Mouse (Mus musculus) stomach, postnatal 0 days (tissue): ENCODE results near the gene Taz. TPM values are rescaled to one million over a fixed set of nuclear protein-coding genes. Genes with fewer than 3 reads are reported as not detected.

ENCODE experiments used
- ATAC-seq: fragments of 200-750 bp; cut with Nextera tagmentation; 2 replicates; pipeline ENCODE4 v1.8.0; 2017; ENCODE audit not compliant: low FRiP score, low TSS enrichment
- DNase-seq: peaks from one replicate; pipeline ENCODE4 v3.0.0-alpha.2; 2016; ENCODE audit warnings: low spot score
- H3K27ac ChIP-seq: fragments of 300-500 bp; sonication (generic); replicated peaks from 2 replicates; pipeline ENCODE4 v1.5.1; 2014; ENCODE audit warnings: mild to moderate bottlenecking, control low read depth
- H3K27me3 ChIP-seq: fragments of 300-500 bp; sonication (generic); 2 replicates; pipeline ENCODE4 v1.6.1; 2014; ENCODE audit warnings: low read length; ENCODE audit not compliant: control insufficient read depth, insufficient read depth
- H3K36me3 ChIP-seq: fragments of 300-500 bp; sonication (generic); 2 replicates; pipeline ENCODE4 v1.6.1; 2014; ENCODE audit warnings: low read length, mixed read lengths; ENCODE audit not compliant: control insufficient read depth, insufficient read depth
- H3K4me1 ChIP-seq: fragments of 300-500 bp; sonication (generic); replicated peaks from 2 replicates; pipeline ENCODE4 v1.6.1; 2014; ENCODE audit warnings: antibody characterized with exemption; ENCODE audit not compliant: control insufficient read depth, insufficient read depth
- H3K4me2 ChIP-seq: fragments of 300-500 bp; sonication (generic); replicated peaks from 2 replicates; pipeline ENCODE4 v1.6.1; 2014; ENCODE audit warnings: low read depth, mild to moderate bottlenecking, control low read depth, moderate library complexity
- H3K4me3 ChIP-seq: fragments of 300-500 bp; sonication (generic); 2 replicates; pipeline ENCODE4 v1.5.1; 2014; ENCODE audit warnings: low read depth, low read length, control low read depth
- H3K9ac ChIP-seq: fragments of 300-500 bp; sonication (generic); 2 replicates; pipeline ENCODE4 v1.6.1; 2014; ENCODE audit warnings: mild to moderate bottlenecking, low read length, control low read depth, mixed read lengths
- H3K9me3 ChIP-seq: fragments of 300-500 bp; sonication (generic); 2 replicates; pipeline ENCODE4 v1.6.1; 2016; ENCODE audit warnings: low read length; ENCODE audit not compliant: control insufficient read depth
- CTCF ChIP-seq: IDR thresholded peaks from 2 replicates; pipeline ENCODE4 v1.5.1; 2016; ENCODE audit warnings: antibody characterized with exemption, low read depth, mild to moderate bottlenecking, moderate library complexity
- EP300 ChIP-seq: optimal IDR thresholded peaks from 2 replicates; pipeline ENCODE3; 2016; ENCODE audit warnings: antibody characterized with exemption
- WGBS: fragments of 180-500 bp; shearing (Covaris S2); extraction: QIAGEN DNeasy Blood & Tissue Kit; methylation state at CpG from one replicate; pipeline ENCODE4 v1.1.7; 2014; 5-methylcytosine and 5-hydroxymethylcytosine counted together
- microRNA-seq: library from miRNA; unstranded; fragments of <30 nt; microRNA quantifications from one replicate; pipeline ENCODE4, GENCODE M21; 2016
- polyA plus RNA-seq: library from polyadenylated mRNA; unstranded; fragments of >200 nt; fragmentation: Nextera tagmentation; extraction: Ambion mirVana; gene quantifications from 2 replicates; pipeline ENCODE4 v1.2.1, GENCODE M21; 2015

Gene Taz
- polyA plus RNA-seq, 1 experiment from 2014 or later, result 59.5 TPM

DNA sequence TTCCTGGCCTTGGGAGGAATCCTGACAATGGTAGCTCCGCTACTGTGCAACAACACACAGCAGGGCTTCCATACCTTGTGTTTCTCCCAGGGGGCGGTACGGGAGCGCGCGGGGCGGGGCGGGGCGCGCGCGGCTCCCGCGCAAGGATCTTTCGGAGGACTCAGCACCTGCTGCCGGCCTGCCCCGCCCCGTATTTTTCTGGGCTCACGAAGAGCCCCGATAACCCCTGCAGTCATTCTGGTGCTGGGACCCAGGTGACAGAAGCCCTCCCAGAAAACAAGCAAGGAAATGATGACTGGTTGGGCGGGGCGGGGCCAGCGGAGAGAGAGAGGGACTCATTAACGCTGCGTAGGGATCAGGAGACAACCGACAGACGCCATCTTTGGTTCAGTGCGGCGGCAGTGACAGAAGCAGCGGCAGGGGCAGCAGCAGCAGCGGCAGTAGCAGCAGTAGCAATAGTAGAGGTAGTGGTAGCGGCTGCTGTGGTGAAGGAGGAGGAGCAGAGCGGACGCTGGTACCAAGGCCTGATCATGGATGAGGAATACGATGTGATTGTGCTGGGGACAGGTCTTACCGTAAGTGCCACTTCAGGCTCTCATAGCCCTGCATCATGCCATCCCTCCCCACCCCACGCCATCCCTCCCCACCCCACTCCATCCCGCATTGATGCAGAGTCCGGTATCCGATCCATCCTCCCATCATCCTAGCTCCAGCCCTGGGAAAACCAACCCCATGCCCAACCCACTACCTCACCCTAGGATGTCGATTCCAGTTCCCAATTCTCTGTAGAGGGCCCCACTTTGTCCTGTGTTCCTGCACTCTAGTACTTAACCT lies 23.4 kb downstream of the Taz start, which contains the start of gene Gdi1:
Gdi1 (plus strand) TSS at position 132 of the 834 bp plus-strand sequence.
- Histone ChIP-seq H3K36me3 (no peaks in the 10 kb centered on the region), H3K27ac (peak within 1 kb of the TSS; percentile 79), H3K27me3 (no peaks in the 10 kb centered on the region), H3K9ac (peak within 1 kb of the TSS; percentile 50), H3K9me3 (no peaks in the 10 kb centered on the region), H3K4me3 (peak within 1 kb of the TSS; percentile 51), H3K4me2 (peak within 1 kb of the TSS; percentile 56), H3K4me1 (no peaks in the 10 kb centered on the region)
- ATAC-seq (peak; percentile 92), DNase-seq (peak; percentile 83)
- peak; percentile 76 for TF ChIP-seq EP300
- TF ChIP-seq CTCF, result peak; percentile 59
- 16% methylated on average over 34 of the region's 41 CpGs for WGBS

DNA sequence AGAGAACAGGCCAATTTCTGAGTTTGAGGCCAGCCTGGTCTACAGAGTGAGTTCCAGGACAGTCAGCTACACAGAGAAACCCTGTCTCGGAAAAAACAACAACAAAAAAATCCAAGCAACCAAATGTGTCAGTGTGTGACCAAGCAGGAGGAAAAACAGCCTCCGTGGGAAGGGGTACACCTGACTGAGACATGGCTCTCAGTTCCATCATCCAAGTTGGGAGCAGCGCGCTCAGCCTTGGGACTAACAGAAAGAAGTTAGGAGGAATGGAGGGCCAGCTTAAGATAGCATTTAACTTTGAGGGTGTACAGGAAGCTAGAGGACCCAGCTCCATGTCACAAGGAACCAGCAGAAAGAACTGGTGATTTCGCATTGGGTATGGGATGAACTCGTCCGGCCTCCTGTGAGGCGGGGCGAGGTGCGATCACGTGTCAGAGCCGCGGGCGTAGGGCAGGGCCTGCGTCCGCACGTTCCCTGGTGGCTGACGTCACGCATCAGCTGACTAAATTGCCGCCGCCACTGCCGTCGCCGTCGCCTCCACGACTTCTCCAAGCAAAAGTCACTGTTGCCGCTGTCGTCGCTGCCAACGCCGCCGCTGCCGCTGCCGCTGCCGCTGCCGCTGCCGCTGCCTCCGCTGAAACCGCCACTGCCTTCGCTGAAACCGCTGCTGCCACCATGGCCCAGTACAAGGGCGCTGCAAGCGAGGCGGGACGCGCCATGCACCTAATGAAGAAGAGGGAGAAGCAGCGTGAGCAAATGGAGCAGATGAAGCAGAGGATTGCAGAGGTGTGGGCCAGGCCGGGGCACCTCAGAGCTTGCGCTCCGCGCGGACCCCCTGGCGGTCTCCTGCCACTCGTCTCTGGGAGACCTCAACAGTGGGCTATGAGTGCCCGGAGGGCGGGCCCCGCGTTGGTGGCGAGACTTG lies 31.1 kb downstream of the Taz start, which contains the start of gene Fam50a:
Fam50a (plus strand) TSS at position 494 of the 925 bp plus-strand sequence.
- no peaks in the 10 kb centered on the region for H3K9me3 ChIP-seq
- H3K4me2 ChIP-seq, result peak within 1 kb of the TSS; percentile 69
- H3K27me3 ChIP-seq, result no peaks in the 10 kb centered on the region
- peak within 1 kb of the TSS; percentile 79 for H3K27ac ChIP-seq
- H3K36me3 ChIP-seq, result no peaks in the 10 kb centered on the region
- DNase-seq (peak; percentile 91), ATAC-seq (peak; percentile 98)
- 18% methylated on average over 56 of the region's 59 CpGs for WGBS
- peak within 1 kb of the TSS; percentile 54 for H3K4me3 ChIP-seq
- TF ChIP-seq EP300 (no peak), CTCF (no peak; the same call in 1 of the 2 replicates)
- peak within 1 kb of the TSS; percentile 74 for H3K9ac ChIP-seq
- no peaks in the 10 kb centered on the region for H3K4me1 ChIP-seq

DNA sequence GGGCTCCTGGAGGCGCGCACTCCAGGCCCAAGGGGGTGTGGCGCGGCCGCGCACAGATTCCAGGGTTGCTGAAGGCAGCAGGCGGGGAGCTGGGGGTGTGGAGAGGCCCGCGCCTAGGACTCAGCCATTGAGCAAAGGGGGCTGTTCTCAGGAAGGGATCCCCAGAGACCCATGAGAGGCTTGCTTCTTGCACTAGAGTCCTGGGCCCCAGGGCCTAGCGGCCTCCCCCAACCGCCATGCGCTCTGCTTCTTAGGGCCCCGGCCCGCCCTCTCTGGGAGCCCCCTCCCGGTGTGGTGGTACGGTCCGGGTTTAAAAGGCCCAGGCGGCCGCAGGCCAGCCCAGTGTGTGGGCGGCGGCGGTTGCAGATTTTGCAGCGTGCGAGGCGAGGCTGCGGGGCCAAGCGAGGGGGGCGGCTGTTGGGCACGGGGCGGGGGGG lies 47.0 kb downstream of the Taz start, which contains the start of gene Plxna3:
Plxna3 (plus strand) TSS at position 342 of the 437 bp plus-strand sequence.
- Histone ChIP-seq H3K4me1 (no peaks in the 10 kb centered on the region), H3K9me3 (no peaks in the 10 kb centered on the region), H3K4me2 (peak within 1 kb of the TSS; percentile 56), H3K4me3 (peak within 1 kb of the TSS; percentile 41), H3K9ac (peak within 1 kb of the TSS; percentile 66), H3K36me3 (no peaks in the 10 kb centered on the region), H3K27ac (peak within 1 kb of the TSS; percentile 73), H3K27me3 (no peaks in the 10 kb centered on the region)
- DNase-seq (peak; percentile 81), ATAC-seq (peak; percentile 94)
- TF ChIP-seq CTCF (no peak), EP300 (no peak)
- 15% methylated on average over 18 of the region's 30 CpGs for WGBS

DNA sequence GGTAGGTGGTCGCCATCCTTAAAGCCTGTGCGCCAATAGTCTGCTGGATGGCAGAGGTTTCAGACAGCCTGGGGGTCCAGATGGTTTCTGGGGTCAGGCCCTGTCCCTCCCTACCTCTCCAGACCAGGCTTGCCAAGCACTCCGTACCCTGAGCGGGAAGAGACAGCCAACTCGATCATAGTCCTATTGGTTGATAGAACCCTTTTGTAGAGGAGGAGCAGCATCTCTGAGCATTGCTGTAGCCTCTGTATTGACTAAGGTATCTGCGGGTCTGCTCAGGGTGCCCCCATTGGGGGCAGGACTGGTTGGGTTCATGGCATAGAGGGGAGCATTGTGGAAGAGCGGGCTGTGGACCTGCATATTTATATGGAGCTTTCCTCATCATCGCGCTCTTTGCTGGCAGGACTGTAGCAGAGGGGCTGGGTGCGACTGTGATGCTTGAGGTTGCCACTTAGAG lies 47.5 kb downstream of the Taz start:
- no peaks in the 10 kb centered on the region for H3K36me3 ChIP-seq
- H3K4me2 ChIP-seq, result peak overlapping the region; percentile 56
- no peak for TF ChIP-seq EP300
- TF ChIP-seq CTCF, result no peak
- H3K9me3 ChIP-seq, result no peaks in the 10 kb centered on the region
- DNase-seq (no peak), ATAC-seq (peak; percentile 4; the same call in 1 of the 2 replicates)
- H3K4me1 ChIP-seq, result no peaks in the 10 kb centered on the region
- no peaks in the 10 kb centered on the region for H3K27me3 ChIP-seq
- WGBS, result 19% methylated on average over 10 of the region's 10 CpGs
- peak overlapping the region; percentile 66 for H3K9ac ChIP-seq
- peak overlapping the region; percentile 41 for H3K4me3 ChIP-seq
- H3K27ac ChIP-seq, result no peak overlapping the region

DNA sequence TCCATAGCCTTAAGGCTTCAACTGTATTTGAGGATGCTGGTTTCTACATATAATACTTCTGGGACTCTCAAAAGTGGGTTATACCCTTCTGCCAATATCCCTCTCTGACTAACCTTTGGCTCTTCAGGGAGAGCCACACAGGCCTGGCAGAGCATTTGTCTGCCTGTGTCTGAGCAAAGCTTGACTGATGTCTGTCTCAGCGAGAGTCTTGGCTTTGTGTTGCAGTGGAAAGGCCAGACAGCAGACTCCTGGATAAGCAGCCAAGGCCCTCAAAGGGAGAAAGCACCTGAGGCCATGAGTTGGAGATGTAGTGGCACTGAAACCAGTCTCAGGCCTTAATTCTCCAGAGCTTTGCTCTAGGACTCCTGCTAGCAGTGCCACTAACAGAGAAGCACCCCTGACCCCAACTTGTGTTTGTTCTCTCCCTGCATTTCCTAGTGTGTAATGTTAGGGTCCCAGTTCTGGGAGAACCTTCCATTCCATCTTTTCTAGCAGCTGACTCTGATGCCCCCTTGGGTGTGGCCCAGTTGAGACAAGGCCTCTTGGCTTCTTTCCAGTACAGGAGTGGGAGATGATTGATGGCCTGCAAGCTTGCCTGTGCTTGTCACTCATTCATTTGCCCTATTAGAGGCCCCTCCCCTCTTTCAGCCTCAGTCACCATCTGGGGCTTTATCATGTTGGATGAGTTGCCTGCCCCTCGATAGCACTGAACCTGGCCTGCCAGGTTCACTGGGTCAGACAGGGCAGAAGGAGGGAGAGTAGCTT lies 48.6 kb downstream of the Taz start:
- H3K4me1 ChIP-seq, result no peaks in the 10 kb centered on the region
- H3K9me3 ChIP-seq, result no peaks in the 10 kb centered on the region
- DNase-seq (no peak), ATAC-seq (no peak)
- H3K9ac ChIP-seq, result no peak overlapping the region
- no peaks in the 10 kb centered on the region for H3K27me3 ChIP-seq
- WGBS, result 29% methylated on average over 2 of the region's 2 CpGs
- H3K27ac ChIP-seq, result no peak overlapping the region; the same call in 1 of the 2 replicates
- peak overlapping the region; percentile 56; the same call in 1 of the 2 replicates for H3K4me2 ChIP-seq
- no peaks in the 10 kb centered on the region for H3K36me3 ChIP-seq
- TF ChIP-seq EP300, result no peak
- no peak for TF ChIP-seq CTCF
- H3K4me3 ChIP-seq, result no peak overlapping the region

Small RNA genes lying within 50 kb of the gene (microRNA-seq; reads per million reads assigned to microRNA genes)
- not detected for gene Mir7091
- not detected for gene Mir7092

Other genes starting within 250 kb of the Taz start
- not detected in 2 replicates for gene Opn1mw, start 154.4 kb upstream of the Taz start, polyA plus RNA-seq
- 6.8 and 6.9 TPM in 2 replicates for gene Mecp2, start 146.5 kb upstream of the Taz start, polyA plus RNA-seq
- gene Tex28, start 114.1 kb upstream of the Taz start, polyA plus RNA-seq, result not detected in 2 replicates
- 0.08 and 0.13 TPM in 2 replicates for gene Tktl1, start 104.7 kb upstream of the Taz start, polyA plus RNA-seq
- 256 and 289 TPM in 2 replicates for gene Flna, start 32.1 kb upstream of the Taz start, polyA plus RNA-seq
- gene Emd, start 27.2 kb upstream of the Taz start, polyA plus RNA-seq, result 20.9 TPM in 2 replicates
- 762 and 787 TPM in 2 replicates for gene Rpl10, start 11.1 kb upstream of the Taz start, polyA plus RNA-seq
- gene Dnase1l1, start 425 bp downstream of the Taz start, polyA plus RNA-seq, result 15.6 and 15.8 TPM in 2 replicates
- gene Atp6ap1, start 15.2 kb downstream of the Taz start, polyA plus RNA-seq, result 106 and 107 TPM in 2 replicates
- 75.8 and 79.3 TPM in 2 replicates for gene Gdi1, start 23.1 kb downstream of the Taz start, polyA plus RNA-seq
- gene Fam50a, start 31.1 kb downstream of the Taz start, polyA plus RNA-seq, result 37.6 and 37.8 TPM in 2 replicates
- 2.9 and 3.2 TPM in 2 replicates for gene Plxna3, start 47.2 kb downstream of the Taz start, polyA plus RNA-seq
- gene Lage3, start 71.7 kb downstream of the Taz start, polyA plus RNA-seq, result 88.1 and 90.9 TPM in 2 replicates
- gene Ubl4a, start 91.3 kb downstream of the Taz start, polyA plus RNA-seq, result 55.6 and 63.5 TPM in 2 replicates
- gene Slc10a3, start 91.4 kb downstream of the Taz start, polyA plus RNA-seq, result 20.0 and 20.6 TPM in 2 replicates
- gene Fam3a, start 111.4 kb downstream of the Taz start, polyA plus RNA-seq, result 25.0 and 26.0 TPM in 2 replicates
- gene Ikbkg, start 111.4 kb downstream of the Taz start, polyA plus RNA-seq, result 15.8 and 16.7 TPM in 2 replicates
- gene G6pdx, start 147.3 kb downstream of the Taz start, polyA plus RNA-seq, result 83.7 and 90.3 TPM in 2 replicates
- gene Gm6880, start 199.5 kb downstream of the Taz start, polyA plus RNA-seq, result 0.25 TPM in 1 of 2 replicates, not detected in the other